Mouse (Mus musculus): ENCODE results near the gene Zfp13.
"Not testable (repeated sequence)": the region's sequence is repeated elsewhere in the genome, so short reads cannot be mapped to it uniquely, and the experiment has no call there.

Zfp13 gene

GRCm38 (mm10) chr17:23533591-23534490 lies 65.4 kb downstream of the Zfp13 start:
- DNase-seq (ENCODE audit: low spot score in 2 of 2), result not testable (repeated sequence)

- DNase-seq (ENCODE audit: low spot score in 2 of 2), result not testable (repeated sequence)
These were observed 67.9 kb downstream of the Zfp13 start for GRCm38 (mm10) chr17:23531408-23531807.
